Mouse (Mus musculus): ENCODE data around the gene Fem1a. TPM values are rescaled to one million over a fixed set of nuclear protein-coding genes. Genes with fewer than 3 reads are reported as not detected.

Fem1a gene
- polyA plus RNA-seq, 1 experiment = 29.4 TPM

DNA sequence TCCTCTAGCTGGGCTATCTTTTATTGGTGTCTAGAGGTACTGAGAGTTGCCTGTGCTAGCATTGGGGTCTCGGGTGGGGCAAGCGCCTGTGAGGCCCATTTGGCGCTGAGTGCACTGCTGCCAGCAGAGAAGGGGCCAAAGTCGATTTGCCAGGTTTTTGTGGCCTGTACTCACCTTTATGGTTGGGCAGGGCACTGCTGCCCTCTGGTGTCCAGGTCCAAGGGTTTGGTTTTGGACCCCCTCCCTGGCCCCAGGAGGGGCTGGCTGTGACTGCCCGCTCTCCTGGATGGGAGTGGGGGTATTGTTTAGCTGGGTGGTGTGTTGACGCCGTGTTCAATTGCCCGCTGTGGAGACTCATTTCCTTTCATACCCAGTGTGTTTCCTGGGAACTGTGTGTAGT lies 49.2 kb downstream of the Fem1a start:
- 47% methylated on average over 8 of the region's 8 CpGs for WGBS
- no peak for DNase-seq
- H3K4me3 ChIP-seq (replicated peaks; ENCODE audit: extremely low read depth, low read depth, low read length) = no peak overlapping the region
- 0 out of 2 replicates have a peak, but pooled peaks cover 2% of the 10 kb centered on the region for H3K4me1 ChIP-seq (ENCODE audit: control insufficient read depth, insufficient read depth, low read length)
- peak; percentile 38; the same call in 1 of the 2 replicates for TF ChIP-seq CTCF (IDR thresholded peaks at IDR 0.05; ENCODE audit: insufficient read depth, low read length)
- TF ChIP-seq POLR2A (IDR thresholded peaks at IDR 0.05; ENCODE audit: borderline replicate concordance, extremely low read depth, low read depth, low read length) = no peak

DNA sequence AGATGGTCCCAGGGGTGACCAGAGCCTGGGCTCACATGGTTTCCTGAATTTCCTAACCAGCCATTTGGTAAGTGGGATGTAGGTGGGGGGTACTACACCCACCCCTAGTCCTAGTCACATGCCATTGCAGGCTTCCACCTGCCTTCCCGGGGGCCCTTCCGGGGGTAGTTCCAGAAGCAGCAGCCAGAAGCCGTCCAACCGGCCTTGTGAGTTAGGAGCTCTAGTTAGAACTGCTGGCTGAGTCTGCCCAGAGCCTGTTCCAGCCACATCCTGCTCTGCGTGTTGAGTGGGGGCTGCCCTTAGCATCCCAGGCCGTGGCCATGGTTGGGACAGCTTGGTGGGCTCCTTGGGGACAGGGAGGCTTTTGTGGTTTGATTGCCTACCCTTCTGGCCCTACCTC lies 51.5 kb downstream of the Fem1a start:
- WGBS = 57% methylated on average over 6 of the region's 6 CpGs
- no peak for TF ChIP-seq POLR2A (IDR thresholded peaks at IDR 0.05; ENCODE audit: borderline replicate concordance, extremely low read depth, low read depth, low read length)
- TF ChIP-seq CTCF (IDR thresholded peaks at IDR 0.05; ENCODE audit: insufficient read depth, low read length) = no peak
- no peak for DNase-seq

GRCm38 (mm10) chr17:56309191-56309945 lies 52.8 kb downstream of the Fem1a start:
- 0 out of 2 replicates have a peak, but pooled peaks cover 2% of the 10 kb centered on the region for H3K4me1 ChIP-seq (ENCODE audit: control insufficient read depth, insufficient read depth, low read length)
- 76% methylated on average over 15 of the region's 15 CpGs for WGBS
- TF ChIP-seq POLR2A (IDR thresholded peaks at IDR 0.05; ENCODE audit: borderline replicate concordance, extremely low read depth, low read depth, low read length) (no peak), CTCF (IDR thresholded peaks at IDR 0.05; ENCODE audit: insufficient read depth, low read length) (no peak)
- no peak for DNase-seq
- no peak overlapping the region for H3K4me3 ChIP-seq (replicated peaks; ENCODE audit: extremely low read depth, low read depth, low read length)

More for the DNA sequence above, 51.5 kb downstream of the Fem1a start:
- H3K4me3 ChIP-seq (replicated peaks; ENCODE audit: extremely low read depth, low read depth, low read length) = no peak overlapping the region
- 0 out of 2 replicates have a peak, but pooled peaks cover 2% of the 10 kb centered on the region for H3K4me1 ChIP-seq (ENCODE audit: control insufficient read depth, insufficient read depth, low read length)

Other genes with a start within 250 kb of the Fem1a start
- 72.8 and 74.1 TPM in 2 replicates for gene Sh3gl1, start 220.2 kb upstream of the Fem1a start, polyA plus RNA-seq (2012; rRNA removed)
- 1.6 and 2.3 TPM in 2 replicates for gene Chaf1a, start 216.4 kb upstream of the Fem1a start, polyA plus RNA-seq (2012; rRNA removed)
- gene Ubxn6, start 181.8 kb upstream of the Fem1a start, polyA plus RNA-seq (2012; rRNA removed) = 59.3 and 69.3 TPM in 2 replicates
- gene Hdgfl2, start 177.2 kb upstream of the Fem1a start, polyA plus RNA-seq (2012; rRNA removed) = 44.8 and 47.2 TPM in 2 replicates
- 25.2 and 38.9 TPM in 2 replicates for gene Plin4, start 147.0 kb upstream of the Fem1a start, polyA plus RNA-seq (2012; rRNA removed)
- 5.5 and 8.6 TPM in 2 replicates for gene Plin5, start 139.2 kb upstream of the Fem1a start, polyA plus RNA-seq (2012; rRNA removed)
- 174 and 240 TPM in 2 replicates for gene Lrg1, start 134.8 kb upstream of the Fem1a start, polyA plus RNA-seq (2012; rRNA removed)
- gene Sema6b, start 116.5 kb upstream of the Fem1a start, polyA plus RNA-seq (2012; rRNA removed) = 12.5 and 21.2 TPM in 2 replicates
- gene Tnfaip8l1, start 94.3 kb upstream of the Fem1a start, polyA plus RNA-seq (2012; rRNA removed) = 3.5 and 3.6 TPM in 2 replicates
- gene Mydgf, start 72.9 kb upstream of the Fem1a start, polyA plus RNA-seq (2012; rRNA removed) = 42.4 and 48.7 TPM in 2 replicates
- gene Dpp9, start 37.9 kb upstream of the Fem1a start, polyA plus RNA-seq (2012; rRNA removed) = 65.8 and 71.9 TPM in 2 replicates
- 17.1 and 18.1 TPM in 2 replicates for gene Ticam1, start 20.0 kb downstream of the Fem1a start, polyA plus RNA-seq (2012; rRNA removed)
- gene Plin3, start 36.1 kb downstream of the Fem1a start, polyA plus RNA-seq (2012; rRNA removed) = 39.4 and 39.6 TPM in 2 replicates
- gene Arrdc5, start 43.5 kb downstream of the Fem1a start, polyA plus RNA-seq (2012; rRNA removed) = not detected in 2 replicates
- 2.6 and 3.2 TPM in 2 replicates for gene Uhrf1, start 46.5 kb downstream of the Fem1a start, polyA plus RNA-seq (2012; rRNA removed)
- gene Kdm4b, start 69.3 kb downstream of the Fem1a start, polyA plus RNA-seq (2012; rRNA removed) = 39.9 and 46.1 TPM in 2 replicates
- 128 and 171 TPM in 2 replicates for gene Ptprs, start 219.7 kb downstream of the Fem1a start, polyA plus RNA-seq (2012; rRNA removed)